Mouse (Mus musculus) heart, postnatal 0 days (tissue): Measurements from ENCODE around the gene Sparc. TPM values are rescaled to one million over a fixed set of nuclear protein-coding genes. Genes with fewer than 3 reads are reported as not detected.

ENCODE experiments used
- ATAC-seq: fragments of 200-750 bp; cut with Nextera tagmentation; 2 replicates; pipeline ENCODE4 v1.8.0; 2017; ENCODE audit warnings: low read depth, moderate number of reproducible peaks, moderate library complexity; ENCODE audit not compliant: insufficient read depth
- DNase-seq: peaks from one replicate; pipeline ENCODE4 v3.0.0-alpha.2; 2016; ENCODE audit warnings: low spot score
- H3K27ac ChIP-seq: fragments of 300-500 bp; sonication (generic); 2 replicates; pipeline ENCODE4 v1.5.1; 2014; ENCODE audit warnings: low read depth, mild to moderate bottlenecking
- H3K27me3 ChIP-seq: fragments of 300-500 bp; sonication (generic); 2 replicates; pipeline ENCODE4 v1.6.1; 2014; ENCODE audit warnings: low read length, mixed read lengths; ENCODE audit not compliant: control insufficient read depth, insufficient read depth
- H3K36me3 ChIP-seq: fragments of 300-500 bp; sonication (generic); replicated peaks from 2 replicates; pipeline ENCODE4 v1.6.1; 2014; ENCODE audit warnings: low read length, mixed read lengths; ENCODE audit not compliant: control insufficient read depth, insufficient read depth
- H3K4me1 ChIP-seq: fragments of 300-500 bp; sonication (generic); 2 replicates; pipeline ENCODE4 v1.6.1; 2014; ENCODE audit warnings: antibody characterized with exemption; ENCODE audit not compliant: control insufficient read depth, insufficient read depth
- H3K4me2 ChIP-seq: fragments of 300-500 bp; sonication (generic); 2 replicates; pipeline ENCODE4 v1.6.1; 2014; ENCODE audit warnings: low read depth, mild to moderate bottlenecking, low read length, moderate library complexity
- H3K4me3 ChIP-seq: fragments of 300-500 bp; sonication (generic); 2 replicates; pipeline ENCODE4 v1.5.1; 2014; ENCODE audit warnings: low read depth, low read length
- H3K9ac ChIP-seq: fragments of 300-500 bp; sonication (generic); replicated peaks from 2 replicates; pipeline ENCODE4 v1.6.1; 2014; ENCODE audit warnings: low read depth, low read length, mixed read lengths
- H3K9me3 ChIP-seq: fragments of 300-500 bp; sonication (generic); replicated peaks from 2 replicates; pipeline ENCODE4 v1.6.1; 2016; ENCODE audit warnings: low read length; ENCODE audit not compliant: control insufficient read depth
- CTCF ChIP-seq: IDR thresholded peaks from 2 replicates; pipeline ENCODE4 v1.5.1; 2016; ENCODE audit warnings: antibody characterized with exemption, control low read depth, low read depth
- EP300 ChIP-seq: IDR thresholded peaks from 2 replicates; pipeline ENCODE4 v1.6.1; 2016; ENCODE audit warnings: antibody characterized with exemption, low read depth
- WGBS: fragments of 180-500 bp; shearing (Covaris S2); extraction: QIAGEN DNeasy Blood & Tissue Kit; methylation state at CpG from one replicate; pipeline ENCODE4 v1.1.7; 2014; 5-methylcytosine and 5-hydroxymethylcytosine counted together
- polyA plus RNA-seq: library from polyadenylated mRNA; unstranded; fragments of >200 nt; fragmentation: Nextera tagmentation; extraction: Ambion mirVana; gene quantifications from 2 replicates; pipeline ENCODE4 v1.2.1, GENCODE M21; 2015
- total RNA-seq: library from RNA; depleted of rRNA; stranded (reverse); fragments of >200 nt; gene quantifications from 2 replicates; pipeline ENCODE4 v1.2.3, GENCODE M21; 2014; ENCODE audit warnings: low replicate concordance

The Sparc gene
- total and polyA plus RNA-seq, 2 experiments from 2014 or later, result 887 to 1,674 TPM

DNA sequence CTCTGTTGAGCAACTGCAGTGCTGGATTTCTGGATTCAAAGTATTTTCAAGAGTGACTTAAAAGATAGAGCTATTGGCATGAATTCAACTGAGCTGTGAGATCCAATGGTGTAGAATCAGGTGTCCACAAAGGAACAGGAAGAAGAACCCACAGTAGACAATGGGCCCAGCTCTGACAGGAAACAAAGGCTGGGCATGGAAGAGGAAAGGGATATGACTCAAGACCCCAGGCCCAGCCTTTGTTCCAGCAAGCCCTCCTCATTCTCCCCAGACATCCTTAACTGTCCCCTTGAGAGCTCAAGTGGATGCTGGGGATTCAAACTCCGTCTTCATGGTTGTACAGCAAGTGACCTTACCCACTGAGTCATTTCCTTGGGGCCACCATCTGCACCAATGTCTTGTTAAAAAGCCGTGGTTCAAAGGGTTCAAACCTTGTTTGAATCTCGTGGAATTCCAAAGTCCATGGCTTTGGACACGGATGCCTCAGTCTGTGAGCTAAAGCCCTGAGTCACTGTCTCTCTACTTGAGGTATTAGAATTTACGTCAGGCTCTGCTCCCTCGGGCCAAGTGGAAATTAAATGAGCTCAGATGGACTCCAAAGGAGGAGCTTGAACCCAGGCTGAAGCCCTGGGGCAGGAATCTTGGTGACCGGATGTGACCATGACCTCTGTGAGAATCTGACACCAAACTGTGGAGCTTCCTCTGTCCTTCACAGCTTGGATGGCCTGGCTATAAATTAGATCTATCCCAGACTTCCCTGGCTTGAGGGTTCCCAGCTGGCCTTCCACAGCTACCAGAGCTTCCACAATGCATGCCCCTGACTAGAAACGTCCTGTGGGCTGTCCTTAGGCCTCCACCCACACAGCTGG is 17.1 kb downstream of the Sparc start:
- TF ChIP-seq CTCF (no peak), EP300 (peak; percentile 95)
- no peaks in the 10 kb centered on the region for H3K4me1 ChIP-seq
- peaks cover 92% of the 10 kb centered on the region for H3K36me3 ChIP-seq
- no peaks in the 10 kb centered on the region for H3K9me3 ChIP-seq
- H3K4me3 ChIP-seq, result no peak overlapping the region
- H3K27me3 ChIP-seq, result no peaks in the 10 kb centered on the region
- peak overlapping the region; percentile 83 for H3K27ac ChIP-seq
- DNase-seq (peak; percentile 67), ATAC-seq (peak; percentile 71)
- no peak overlapping the region for H3K4me2 ChIP-seq
- H3K9ac ChIP-seq, result no peak overlapping the region
- WGBS, result 49% methylated on average over 8 of the region's 8 CpGs

DNA sequence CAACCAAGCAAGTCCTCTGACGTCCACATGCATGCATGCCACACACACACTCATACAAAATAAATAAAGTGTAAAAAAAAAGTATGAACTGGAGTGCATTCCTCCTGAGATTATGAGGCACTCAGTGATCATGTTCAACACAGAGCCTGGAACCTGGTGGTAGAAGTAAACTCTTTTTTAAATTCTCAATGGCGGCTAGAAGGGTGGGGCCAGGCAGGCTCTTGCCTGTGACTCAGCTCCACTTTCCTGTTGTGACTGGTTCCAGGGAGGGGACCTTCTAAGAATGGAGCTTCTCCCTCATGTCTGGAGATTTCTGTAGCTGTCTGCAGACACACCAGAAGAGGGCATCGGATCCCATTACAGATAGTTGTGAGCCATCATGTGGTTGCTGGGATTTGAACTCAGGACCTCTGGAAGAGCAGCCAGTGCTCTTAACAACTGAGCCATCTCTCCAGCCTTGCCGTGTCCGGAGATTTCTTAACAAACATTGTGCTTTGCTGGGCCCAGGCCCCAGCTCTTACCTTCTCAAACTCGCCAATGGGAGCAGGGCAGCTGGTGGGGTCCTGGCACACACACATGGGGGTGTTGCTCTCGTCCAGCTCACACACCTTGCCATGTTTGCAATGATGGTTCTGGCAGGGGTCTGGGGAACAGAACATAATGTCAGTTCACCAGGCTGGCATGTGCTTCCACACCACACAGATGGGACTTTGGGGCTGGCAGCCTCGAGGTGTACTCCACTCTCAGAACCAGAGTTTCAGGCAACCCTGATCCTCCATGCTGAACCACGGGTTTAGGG is 18.1 kb downstream of the Sparc start:
- no peak overlapping the region for H3K4me3 ChIP-seq
- ATAC-seq (no peak), DNase-seq (no peak)
- no peaks in the 10 kb centered on the region for H3K4me1 ChIP-seq
- H3K9ac ChIP-seq, result no peak overlapping the region
- H3K27ac ChIP-seq, result peak overlapping the region; percentile 83
- TF ChIP-seq CTCF (no peak), EP300 (no peak; the same call in 1 of the 2 replicates)
- no peaks in the 10 kb centered on the region for H3K9me3 ChIP-seq
- peaks cover 97% of the 10 kb centered on the region for H3K36me3 ChIP-seq
- H3K27me3 ChIP-seq, result no peaks in the 10 kb centered on the region
- H3K4me2 ChIP-seq, result no peak overlapping the region
- 73% methylated on average over 9 of the region's 9 CpGs for WGBS

DNA sequence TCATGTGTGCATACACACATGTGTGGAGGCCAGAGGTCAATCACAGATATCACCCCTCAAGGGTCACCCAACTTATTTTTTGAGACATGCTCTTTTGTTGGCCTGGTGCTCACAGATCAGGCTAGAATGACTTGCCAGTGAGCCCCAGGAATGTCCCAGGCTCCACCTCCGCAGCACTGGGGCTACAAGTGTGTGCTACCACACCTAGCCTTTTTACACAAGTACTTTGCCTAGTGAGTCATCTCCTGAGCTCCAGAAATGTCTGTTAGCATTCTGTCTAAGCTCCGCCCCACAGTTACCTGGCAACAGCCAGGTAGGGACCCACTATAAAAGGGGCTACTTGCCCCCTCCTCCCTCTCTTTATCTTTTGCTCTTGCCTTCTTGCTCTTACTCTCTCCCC is 22.1 kb downstream of the Sparc start:
- no peak overlapping the region for H3K4me2 ChIP-seq
- TF ChIP-seq CTCF, result no peak
- no peak for TF ChIP-seq EP300
- H3K27me3 ChIP-seq, result no peaks in the 10 kb centered on the region
- no peaks in the 10 kb centered on the region for H3K9me3 ChIP-seq
- peaks cover 89% of the 10 kb centered on the region for H3K36me3 ChIP-seq
- WGBS, result 95% methylated on average over 2 of the region's 2 CpGs
- no peak for ATAC-seq
- peaks cover 15% of the 10 kb centered on the region; the same call in 1 of the 2 replicates for H3K4me1 ChIP-seq
- no peak for DNase-seq
- H3K27ac ChIP-seq, result no peak overlapping the region
- H3K9ac ChIP-seq, result no peak overlapping the region
- no peak overlapping the region for H3K4me3 ChIP-seq

DNA sequence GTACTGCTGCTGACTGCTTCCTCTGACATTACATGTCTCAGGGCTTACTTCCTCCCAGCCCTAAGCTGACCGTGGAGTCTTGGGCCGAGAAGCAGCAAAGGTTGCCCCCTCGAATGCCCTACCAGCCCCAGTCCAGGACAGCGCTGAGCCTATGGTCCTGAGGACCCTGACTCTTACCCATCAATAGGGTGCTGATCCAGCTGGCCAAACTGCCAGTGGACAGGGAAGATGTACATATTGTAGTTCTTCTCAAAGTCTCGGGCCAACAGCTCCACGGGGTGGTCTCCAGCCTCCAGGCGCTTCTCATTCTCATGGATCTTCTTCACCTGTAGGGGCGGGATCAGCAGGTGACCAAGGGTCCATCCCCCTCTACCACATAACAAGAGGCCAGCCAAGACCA is 24.6 kb downstream of the Sparc start:
- no peak overlapping the region for H3K4me3 ChIP-seq
- H3K4me1 ChIP-seq, result peaks cover 15% of the 10 kb centered on the region; the same call in 1 of the 2 replicates
- no peak overlapping the region for H3K4me2 ChIP-seq
- no peak for ATAC-seq
- no peak overlapping the region for H3K9ac ChIP-seq
- DNase-seq, result no peak
- no peak for TF ChIP-seq EP300
- TF ChIP-seq CTCF, result no peak
- peak overlapping the region; percentile 80 for H3K27ac ChIP-seq
- 90% methylated on average over 8 of the region's 8 CpGs for WGBS
- no peaks in the 10 kb centered on the region for H3K9me3 ChIP-seq
- no peaks in the 10 kb centered on the region for H3K27me3 ChIP-seq
- peaks cover 85% of the 10 kb centered on the region for H3K36me3 ChIP-seq

DNA sequence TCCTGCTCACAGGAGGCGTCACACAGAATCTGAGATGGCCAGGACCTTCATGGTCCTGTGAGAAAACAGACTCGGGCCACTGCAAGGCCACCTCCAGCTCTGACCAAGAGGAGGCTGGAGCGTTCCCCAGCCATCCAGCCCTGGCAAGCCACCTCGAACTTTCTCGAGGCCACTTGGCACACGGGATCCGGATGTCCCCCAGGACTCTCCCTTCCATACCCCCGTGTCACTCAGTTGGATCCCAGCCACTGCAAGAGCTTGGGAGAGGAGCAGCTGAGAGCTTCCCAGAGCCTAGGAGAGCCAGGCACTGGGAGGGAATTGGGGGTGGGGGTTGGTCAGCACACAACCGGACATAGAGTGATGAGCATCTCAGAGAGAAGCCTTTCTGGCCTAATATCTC is 25.5 kb downstream of the Sparc start:
- H3K9ac ChIP-seq, result no peak overlapping the region; the same call in 1 of the 2 replicates
- 50% methylated on average over 9 of the region's 9 CpGs for WGBS

More for the DNA sequence above, 25.5 kb downstream of the Sparc start:
- Histone ChIP-seq H3K36me3 (peaks cover 75% of the 10 kb centered on the region), H3K4me3 (no peak overlapping the region), H3K27me3 (no peaks in the 10 kb centered on the region), H3K9me3 (no peaks in the 10 kb centered on the region), H3K4me1 (peaks cover 15% of the 10 kb centered on the region; the same call in 1 of the 2 replicates), H3K4me2 (no peak overlapping the region), H3K27ac (peak overlapping the region; percentile 80)
- no peak for DNase-seq
- peak; percentile 29 for ATAC-seq
- TF ChIP-seq CTCF (no peak), EP300 (no peak)
